24 mouse cellular contexts compared by ENCODE assay signal in genomic region chrX:41805592-41805991, GRCm38 (mm10).
"Had no signal": no experiment of that assay in that cellular context is flagged by ENCODE, and none has a peak within 500 bp of the region (broad histone marks: within the 10 kb centered on the region; RNA-seq: fewer than 3 reads in every experiment).

No protein-coding gene starts in this region.

- H3K4me2 ChIP-seq: limb, embryonic 13.5 days; liver, embryonic 12.5 days; liver, embryonic 15.5 days; lung, embryonic 15.5 days; midbrain, embryonic 12.5 days; midbrain, embryonic 15.5 days; neural tube, embryonic 12.5 days; neural tube, embryonic 15.5 days; stomach, embryonic 15.5 days had no signal

- ATAC-seq: liver, embryonic 12.5 days; midbrain, embryonic 15.5 days had no signal

- H3K9me3 ChIP-seq: limb, embryonic 10.5 days; limb, embryonic 13.5 days; liver, embryonic 12.5 days; liver, embryonic 15.5 days; lung, embryonic 15.5 days; midbrain, embryonic 12.5 days; midbrain, embryonic 15.5 days; neural tube, embryonic 12.5 days; neural tube, embryonic 15.5 days; stomach, embryonic 15.5 days had no signal

- H3K4me1 ChIP-seq: limb, embryonic 10.5 days; limb, embryonic 13.5 days; liver, embryonic 12.5 days; liver, embryonic 15.5 days; lung, embryonic 15.5 days; midbrain, embryonic 12.5 days; midbrain, embryonic 15.5 days; neural tube, embryonic 12.5 days; neural tube, embryonic 15.5 days; stomach, embryonic 15.5 days had no signal

- DNase-seq: kidney, adult 18-20 months; kidney, postnatal 25 days; layer of hippocampus, adult 9-11 months; liver; lung, adult 18-20 months; lung, postnatal 10 days; lung, postnatal 36 days; right cerebral cortex, adult 18-20 months; right cerebral cortex, postnatal 14 days; right cerebral cortex, postnatal 4 days; thymus, adult 18-20 months; thymus, postnatal 36 days had no signal

- H3K27me3 ChIP-seq: limb, embryonic 13.5 days; liver, embryonic 12.5 days; liver, embryonic 15.5 days; lung, embryonic 15.5 days; midbrain, embryonic 12.5 days; midbrain, embryonic 15.5 days; neural tube, embryonic 12.5 days; neural tube, embryonic 15.5 days; stomach, embryonic 15.5 days had no signal

- H3K9ac ChIP-seq: limb, embryonic 13.5 days; liver, embryonic 12.5 days; liver, embryonic 15.5 days; lung, embryonic 15.5 days; midbrain, embryonic 12.5 days; midbrain, embryonic 15.5 days; neural tube, embryonic 12.5 days; neural tube, embryonic 15.5 days; stomach, embryonic 15.5 days had no signal

- H3K36me3 ChIP-seq: limb, embryonic 13.5 days; liver, embryonic 15.5 days; lung, embryonic 15.5 days; midbrain, embryonic 12.5 days; midbrain, embryonic 15.5 days; neural tube, embryonic 12.5 days; neural tube, embryonic 15.5 days; stomach, embryonic 15.5 days had no signal

- H3K27ac ChIP-seq: kidney, postnatal 0 days; layer of hippocampus, adult 2 months; limb, embryonic 10.5 days; limb, embryonic 13.5 days; liver, embryonic 12.5 days; liver, embryonic 15.5 days; lung, embryonic 15.5 days; midbrain, embryonic 12.5 days; midbrain, embryonic 15.5 days; neural tube, embryonic 12.5 days; neural tube, embryonic 15.5 days; stomach, embryonic 15.5 days had no signal

- H3K4me3 ChIP-seq: layer of hippocampus, adult 2 months; limb, embryonic 10.5 days; limb, embryonic 13.5 days; liver, embryonic 12.5 days; liver, embryonic 15.5 days; lung, embryonic 15.5 days; midbrain, embryonic 12.5 days; midbrain, embryonic 15.5 days; neural tube, embryonic 12.5 days; neural tube, embryonic 15.5 days; stomach, embryonic 15.5 days had no signal
